Mouse (Mus musculus) embryonic fibroblast, embryonic 13.5 days (primary cell): ENCODE measurements around the gene Cyth1.

Source experiments
- CTCF ChIP-seq: IDR thresholded peaks from 2 replicates; pipeline ENCODE4 v1.5.1; 2011; ENCODE audit warnings: mild to moderate bottlenecking, control low read depth, low read length, moderate library complexity, borderline replicate concordance; ENCODE audit not compliant: insufficient read depth
- POLR2A ChIP-seq: IDR thresholded peaks from 2 replicates; pipeline ENCODE4 v1.6.1; 2011; ENCODE audit warnings: low read depth, mild to moderate bottlenecking, control low read depth, low read length, moderate library complexity

GRCm38 (mm10) chr11:118085961-118086360, 162.4 kb downstream of the Cyth1 start:
- TF ChIP-seq CTCF (no peak), POLR2A (no peak)
